Mouse (Mus musculus): ENCODE results near the gene Srbd1. TPM values are rescaled to one million over a fixed set of nuclear protein-coding genes. Genes with fewer than 3 reads are reported as not detected.

The Srbd1 gene
- polyA plus RNA-seq, 1 experiment from 2014 or later, result 12.6 TPM

DNA sequence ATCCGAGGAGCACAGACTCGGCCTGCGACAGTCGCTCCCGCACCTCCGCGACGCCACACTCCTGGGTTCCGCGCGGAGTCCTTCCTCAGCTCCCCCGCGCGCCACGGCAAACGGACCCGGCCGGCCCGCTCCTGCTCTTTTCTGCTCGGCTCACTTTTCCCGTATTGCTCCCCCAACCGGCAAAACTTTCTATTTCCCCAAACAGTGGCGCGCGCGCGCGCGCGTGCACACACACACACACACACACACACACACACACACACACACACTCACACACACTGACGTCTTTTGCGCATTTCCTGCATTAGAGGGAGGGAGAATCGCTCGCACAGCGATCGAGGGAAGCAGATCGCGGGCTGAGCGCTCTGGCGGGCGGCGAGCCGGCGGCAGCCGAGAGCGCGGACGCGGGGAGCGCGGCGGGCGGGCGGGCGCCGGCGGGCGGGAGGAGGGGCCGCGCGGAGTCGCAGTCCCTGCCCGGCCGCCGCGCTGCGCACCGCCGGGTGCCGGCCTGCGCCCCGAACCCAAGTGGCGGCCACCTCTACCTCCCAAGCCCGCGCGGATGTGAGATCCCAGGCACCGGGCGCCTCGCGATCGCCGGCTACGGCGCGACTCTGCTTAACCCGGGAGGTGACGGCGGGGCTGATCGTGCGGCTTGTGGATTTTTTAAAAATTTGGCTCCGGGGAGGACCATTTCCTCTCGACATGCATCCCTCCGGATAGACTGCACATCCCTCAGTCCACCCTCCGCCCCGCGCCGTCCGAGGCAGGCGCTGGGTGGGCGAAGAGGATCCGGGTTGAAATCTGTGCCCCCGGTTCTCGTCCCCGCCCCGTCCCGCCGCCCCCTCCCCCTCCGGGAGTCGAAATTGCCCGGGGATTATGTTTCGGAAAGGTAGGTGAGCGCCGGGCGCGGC, 22.6 kb upstream of the Srbd1 start, which contains the start of gene Prkce:
Gene Prkce (plus strand): TSS at position 466 of the 911 bp plus-strand sequence.
- peak within 1 kb of the TSS; percentile 97 for H3K4me2 ChIP-seq
- H3K9ac ChIP-seq, result peak within 1 kb of the TSS; percentile 84
- H3K4me1 ChIP-seq, result peaks cover 54% of the 10 kb centered on the region
- under 1% methylated on average over 115 of the region's 115 CpGs for WGBS (ENCODE audit: insufficient replicate concordance)
- H3K27me3 ChIP-seq (replicated peaks), result peaks cover 47% of the 10 kb centered on the region
- peak within 1 kb of the TSS; percentile 69 for H3K4me3 ChIP-seq
- H3K27ac ChIP-seq, result peak within 1 kb of the TSS; percentile 85
- H3K36me3 ChIP-seq, result no peaks in the 10 kb centered on the region
- ATAC-seq, result peak; percentile 73
- H3K9me3 ChIP-seq (replicated peaks), result no peaks in the 10 kb centered on the region

DNA sequence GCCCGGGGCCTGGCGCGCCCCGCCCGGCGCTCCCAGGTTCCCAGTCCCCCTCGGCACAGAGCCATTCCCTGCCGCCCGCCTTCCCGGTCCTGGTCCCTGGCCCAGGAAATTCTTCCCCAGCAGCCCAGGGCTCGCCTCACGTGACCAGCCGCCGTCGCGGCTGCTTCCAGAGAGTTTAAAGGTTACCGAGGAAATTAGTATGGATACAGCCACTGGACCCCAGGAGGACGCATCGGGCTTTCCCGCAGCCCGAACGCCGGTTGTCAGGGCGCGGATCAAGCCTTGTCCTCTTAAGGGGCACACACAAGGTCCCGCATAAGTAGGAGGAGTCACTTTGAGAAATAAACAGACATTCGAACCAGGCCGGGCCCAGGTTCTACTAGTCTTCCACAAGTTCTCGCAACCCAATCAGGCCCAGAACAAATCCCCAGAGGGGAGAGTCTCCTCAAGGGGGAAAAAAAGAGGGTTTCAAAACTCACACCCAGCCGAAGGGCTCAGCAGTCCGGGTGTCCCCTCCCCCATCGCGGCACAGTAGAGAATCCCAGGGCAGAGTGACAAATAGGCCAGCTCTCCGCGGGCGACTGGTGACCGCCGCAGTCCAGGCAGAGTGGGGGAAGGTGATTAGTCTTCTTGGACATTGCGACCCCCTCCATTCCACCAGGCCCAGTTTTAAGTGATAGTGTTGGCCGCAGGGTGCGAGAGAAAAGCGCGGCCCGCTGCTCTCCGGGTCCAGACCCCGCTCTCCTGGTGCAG, 21.8 kb upstream of the Srbd1 start:
- H3K4me2 ChIP-seq, result peak overlapping the region; percentile 97
- ATAC-seq, result peak; percentile 71
- no peaks in the 10 kb centered on the region for H3K9me3 ChIP-seq (replicated peaks)
- WGBS (ENCODE audit: insufficient replicate concordance), result under 1% methylated on average over 46 of the region's 46 CpGs
- peak overlapping the region; percentile 84 for H3K9ac ChIP-seq
- H3K36me3 ChIP-seq, result no peaks in the 10 kb centered on the region
- H3K4me3 ChIP-seq, result peak overlapping the region; percentile 69
- H3K27me3 ChIP-seq (replicated peaks), result peaks cover 47% of the 10 kb centered on the region
- H3K27ac ChIP-seq, result peak overlapping the region; percentile 85
- H3K4me1 ChIP-seq, result peaks cover 59% of the 10 kb centered on the region

DNA sequence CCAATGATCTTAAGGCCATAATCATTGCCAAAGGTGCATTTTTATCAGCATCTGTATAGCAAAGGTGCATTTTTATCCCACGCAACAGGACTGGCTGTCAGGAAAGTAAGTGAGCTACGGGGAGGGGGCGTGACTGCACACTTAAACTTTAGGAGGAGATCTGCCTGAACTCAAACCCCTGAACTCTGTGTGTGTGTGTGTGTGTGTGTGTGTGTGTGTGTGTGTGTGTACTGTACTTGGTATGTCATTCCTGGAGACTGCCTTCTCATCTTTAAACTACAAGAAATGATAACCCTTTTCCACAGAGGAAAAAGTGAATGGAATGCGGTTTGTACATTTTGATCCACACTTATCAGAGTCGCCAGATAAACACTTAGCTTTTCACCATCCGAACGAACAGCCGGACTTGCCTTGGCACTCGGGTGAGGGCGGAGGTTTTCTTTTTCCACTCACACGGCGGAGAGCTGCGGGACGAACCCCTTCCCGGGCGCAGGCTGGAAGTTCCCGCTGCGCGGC, 21.1 kb upstream of the Srbd1 start:
- no peak for ATAC-seq
- 7% methylated on average over 19 of the region's 19 CpGs for WGBS (ENCODE audit: insufficient replicate concordance)
- H3K4me3 ChIP-seq, result peak overlapping the region; percentile 69
- H3K4me1 ChIP-seq, result peaks cover 62% of the 10 kb centered on the region
- H3K4me2 ChIP-seq, result peak overlapping the region; percentile 97
- H3K9me3 ChIP-seq (replicated peaks), result no peaks in the 10 kb centered on the region
- H3K9ac ChIP-seq, result peak overlapping the region; percentile 84
- H3K27ac ChIP-seq, result peak overlapping the region; percentile 85
- H3K27me3 ChIP-seq (replicated peaks), result peaks cover 42% of the 10 kb centered on the region
- H3K36me3 ChIP-seq, result no peaks in the 10 kb centered on the region

DNA sequence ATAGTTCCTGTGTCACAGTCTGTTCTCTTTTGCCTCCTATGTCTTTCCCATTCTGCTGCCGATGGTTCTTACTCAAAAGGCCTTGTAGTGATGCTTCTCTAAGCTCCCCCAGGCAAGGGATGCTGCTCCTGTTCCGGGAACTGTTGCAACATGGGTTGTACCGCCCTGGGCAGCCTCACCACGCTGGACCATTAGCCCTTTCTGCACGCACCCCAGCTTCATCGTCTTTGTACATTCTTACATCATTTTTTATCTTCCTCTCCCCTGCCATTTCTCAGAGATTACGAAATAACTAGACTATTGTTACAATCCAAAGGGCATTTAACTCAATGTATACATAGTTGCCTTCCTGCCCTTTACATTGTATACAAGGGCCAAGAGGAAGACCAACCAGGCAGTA, 19.4 kb upstream of the Srbd1 start:
- H3K27ac ChIP-seq, result no peak overlapping the region
- no peak overlapping the region for H3K9ac ChIP-seq
- 65% methylated on average over 7 of the region's 7 CpGs for WGBS (ENCODE audit: insufficient replicate concordance)
- no peaks in the 10 kb centered on the region for H3K36me3 ChIP-seq
- H3K4me2 ChIP-seq, result no peak overlapping the region
- peaks cover 47% of the 10 kb centered on the region for H3K4me1 ChIP-seq
- H3K27me3 ChIP-seq (replicated peaks), result peaks cover 26% of the 10 kb centered on the region
- ATAC-seq, result no peak
- no peak overlapping the region for H3K4me3 ChIP-seq
- no peaks in the 10 kb centered on the region for H3K9me3 ChIP-seq (replicated peaks)

DNA sequence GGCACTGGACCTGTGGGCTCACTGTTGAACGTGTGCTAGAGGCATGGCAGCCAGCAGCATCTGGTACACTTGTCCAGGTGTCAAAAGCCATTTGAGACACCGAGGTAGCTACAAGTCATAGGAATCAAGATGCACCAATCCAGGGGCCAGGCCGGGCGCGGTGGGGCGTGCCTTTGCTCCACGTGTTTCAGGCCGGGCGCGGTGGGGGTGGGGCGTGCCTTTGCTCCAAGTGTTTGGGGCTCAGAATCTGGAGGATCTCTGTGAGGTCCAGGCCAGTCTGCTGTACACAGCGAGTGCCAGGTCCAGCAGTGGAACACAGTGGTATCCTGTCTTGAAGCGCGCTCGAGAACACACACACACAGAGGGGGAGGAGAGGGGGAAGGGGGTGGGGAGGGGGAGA, 17.7 kb upstream of the Srbd1 start:
- WGBS (ENCODE audit: insufficient replicate concordance), result 65% methylated on average over 15 of the region's 15 CpGs
- Histone ChIP-seq H3K4me2 (no peak overlapping the region), H3K9ac (no peak overlapping the region), H3K4me3 (no peak overlapping the region), H3K27me3 (replicated peaks) (peaks cover 8% of the 10 kb centered on the region), H3K27ac (no peak overlapping the region), H3K36me3 (no peaks in the 10 kb centered on the region), H3K4me1 (peaks cover 30% of the 10 kb centered on the region), H3K9me3 (replicated peaks) (no peaks in the 10 kb centered on the region)
- no peak for ATAC-seq

DNA sequence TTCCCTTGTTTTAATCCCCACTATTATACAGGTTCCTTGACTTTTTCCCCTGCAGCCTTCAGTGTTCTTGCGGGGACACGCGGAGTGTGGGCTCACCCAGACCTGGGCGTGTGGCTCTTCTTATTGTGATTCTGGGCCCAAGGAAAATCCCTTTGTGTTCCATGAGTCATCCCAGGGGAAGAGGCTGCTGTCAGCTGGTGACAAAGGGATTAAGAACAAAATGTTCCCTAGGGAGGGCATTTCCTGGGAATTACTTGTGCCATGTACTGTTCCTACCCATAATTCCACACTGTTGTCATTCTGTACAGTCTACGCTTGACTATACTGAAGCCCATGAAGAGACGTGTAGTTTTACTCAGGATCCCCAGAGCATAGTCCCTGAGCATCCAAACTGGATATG, 12.0 kb upstream of the Srbd1 start:
- H3K9ac ChIP-seq, result no peak overlapping the region
- H3K27me3 ChIP-seq (replicated peaks), result no peaks in the 10 kb centered on the region; the same call in 1 of the 2 replicates
- H3K4me2 ChIP-seq, result no peak overlapping the region
- no peak for ATAC-seq
- H3K4me3 ChIP-seq, result no peak overlapping the region
- no peaks in the 10 kb centered on the region for H3K36me3 ChIP-seq
- H3K27ac ChIP-seq, result no peak overlapping the region
- WGBS (ENCODE audit: insufficient replicate concordance), result 76% methylated on average over 6 of the region's 6 CpGs
- 0 out of 2 replicates have a peak, but pooled peaks cover 4% of the 10 kb centered on the region for H3K4me1 ChIP-seq
- peaks cover 5% of the 10 kb centered on the region; the same call in 1 of the 2 replicates for H3K9me3 ChIP-seq (replicated peaks)

DNA sequence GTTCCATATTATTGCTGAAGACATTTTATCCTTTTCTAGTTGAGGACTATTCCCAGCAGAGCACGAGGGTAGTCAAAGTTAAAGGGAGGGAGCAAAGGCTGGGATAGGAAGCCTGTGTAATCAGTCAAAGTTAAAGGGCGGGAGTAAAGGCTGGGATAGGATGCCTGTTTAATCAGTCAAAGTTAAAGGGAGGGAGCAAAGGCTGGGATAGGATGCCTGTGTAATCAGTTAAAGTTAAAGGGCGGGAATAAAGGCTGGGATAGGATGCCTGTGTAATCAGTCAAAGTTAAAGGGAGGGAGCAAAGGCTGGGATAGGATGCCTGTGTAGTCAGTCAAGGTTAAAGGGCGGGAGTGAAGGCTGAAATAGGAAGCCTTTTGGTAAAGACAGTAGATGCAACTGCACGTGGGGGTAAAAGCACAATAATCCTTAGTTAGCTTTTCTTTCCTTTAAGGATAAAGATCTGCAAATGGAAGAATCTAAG, 5.9 kb upstream of the Srbd1 start:
- Histone ChIP-seq H3K4me1 (peaks cover 10% of the 10 kb centered on the region), H3K4me3 (no peak overlapping the region), H3K4me2 (no peak overlapping the region; the same call in 1 of the 2 replicates), H3K9ac (no peak overlapping the region), H3K27me3 (replicated peaks) (no peaks in the 10 kb centered on the region), H3K36me3 (no peaks in the 10 kb centered on the region), H3K9me3 (replicated peaks) (peaks cover 5% of the 10 kb centered on the region; the same call in 1 of the 2 replicates), H3K27ac (no peak overlapping the region)
- peak; percentile 89 for ATAC-seq
- 19% methylated on average over 5 of the region's 5 CpGs for WGBS (ENCODE audit: insufficient replicate concordance)

DNA sequence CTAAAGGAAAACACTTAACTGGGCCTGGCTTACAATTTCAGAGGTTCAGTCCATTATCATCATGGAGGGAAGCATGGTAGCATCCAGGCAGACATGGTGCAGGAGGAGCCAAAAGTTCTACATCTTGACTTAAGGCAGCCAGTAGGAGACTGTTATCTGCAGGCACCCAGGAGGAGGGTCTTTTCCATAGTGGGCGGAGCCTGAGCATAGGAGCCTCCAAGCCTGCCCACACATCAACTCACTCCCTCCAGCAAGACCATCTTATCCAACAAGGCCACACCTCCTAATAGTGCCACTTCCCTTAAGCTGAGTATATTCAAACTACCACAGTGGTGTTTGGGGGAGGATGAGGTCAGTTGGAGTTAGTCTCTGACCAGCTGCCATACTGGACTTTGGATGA, 4.8 kb upstream of the Srbd1 start:
- Histone ChIP-seq H3K9me3 (replicated peaks) (peaks cover 5% of the 10 kb centered on the region; the same call in 1 of the 2 replicates), H3K27ac (no peak overlapping the region), H3K4me3 (no peak overlapping the region), H3K36me3 (no peaks in the 10 kb centered on the region), H3K27me3 (replicated peaks) (no peaks in the 10 kb centered on the region), H3K4me2 (no peak overlapping the region), H3K4me1 (peaks cover 17% of the 10 kb centered on the region), H3K9ac (no peak overlapping the region)
- 73% methylated on average over 1 of the region's 1 CpGs for WGBS (ENCODE audit: insufficient replicate concordance)
- no peak for ATAC-seq

DNA sequence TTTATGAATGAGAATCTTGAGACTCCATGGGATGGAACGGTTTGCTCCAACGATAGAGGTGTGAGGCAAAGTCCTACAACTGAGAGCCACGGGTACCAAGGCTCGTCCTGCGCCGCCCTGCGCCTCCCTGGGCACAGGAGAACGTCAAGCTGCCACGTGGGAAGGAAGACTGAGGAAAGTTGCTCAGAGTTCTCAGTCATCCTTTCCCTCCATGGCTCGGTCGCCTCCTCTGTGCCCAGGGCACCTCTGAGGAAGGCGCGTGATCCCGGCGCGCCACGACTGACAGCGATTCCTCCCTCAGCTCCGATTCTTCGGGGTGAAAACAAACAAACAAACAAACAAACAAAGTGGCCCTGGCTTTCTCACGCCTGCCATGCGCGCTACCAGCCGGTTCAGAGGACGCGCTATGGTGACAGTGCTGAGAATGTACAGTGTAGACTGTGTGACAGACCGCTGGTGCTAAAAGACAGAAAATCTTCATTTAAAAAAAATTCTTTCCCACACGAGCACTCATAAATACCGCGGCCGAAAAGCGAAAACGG, 367 bp downstream of the Srbd1 start:
- H3K4me3 ChIP-seq, result peak overlapping the region; percentile 91
- H3K4me2 ChIP-seq, result peak overlapping the region; percentile 90
- WGBS (ENCODE audit: insufficient replicate concordance), result under 1% methylated on average over 33 of the region's 33 CpGs
- H3K27me3 ChIP-seq (replicated peaks), result no peaks in the 10 kb centered on the region
- peaks cover 27% of the 10 kb centered on the region for H3K4me1 ChIP-seq
- H3K36me3 ChIP-seq, result peaks cover 27% of the 10 kb centered on the region
- peak; percentile 81 for ATAC-seq
- H3K9ac ChIP-seq, result peak overlapping the region; percentile 87
- H3K9me3 ChIP-seq (replicated peaks), result no peaks in the 10 kb centered on the region
- H3K27ac ChIP-seq, result peak overlapping the region; percentile 78

DNA sequence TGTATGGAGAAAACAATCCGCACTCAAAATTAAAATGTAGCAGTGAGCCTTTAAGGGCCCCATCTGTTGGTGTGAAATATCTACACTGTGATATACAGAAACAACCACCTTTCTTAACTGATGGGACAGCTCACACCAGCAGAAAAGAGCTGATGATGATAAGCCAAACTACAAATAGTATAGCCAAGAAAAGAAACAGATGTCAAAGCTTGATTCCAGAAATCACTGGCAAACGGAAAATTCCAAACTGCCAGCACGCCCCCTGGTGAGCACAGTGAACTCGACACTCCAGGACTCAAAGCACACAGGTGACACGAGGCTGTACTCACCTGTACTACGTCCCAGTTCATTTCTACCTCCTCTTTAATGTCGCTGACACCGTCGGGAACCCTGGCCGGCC, 9.1 kb downstream of the Srbd1 start:
- no peak for ATAC-seq
- 80% methylated on average over 10 of the region's 10 CpGs for WGBS (ENCODE audit: insufficient replicate concordance)
- Histone ChIP-seq H3K27ac (no peak overlapping the region), H3K4me2 (no peak overlapping the region), H3K36me3 (peaks cover 95% of the 10 kb centered on the region), H3K27me3 (replicated peaks) (no peaks in the 10 kb centered on the region), H3K4me3 (no peak overlapping the region), H3K4me1 (no peaks in the 10 kb centered on the region), H3K9ac (no peak overlapping the region), H3K9me3 (replicated peaks) (no peaks in the 10 kb centered on the region)

DNA sequence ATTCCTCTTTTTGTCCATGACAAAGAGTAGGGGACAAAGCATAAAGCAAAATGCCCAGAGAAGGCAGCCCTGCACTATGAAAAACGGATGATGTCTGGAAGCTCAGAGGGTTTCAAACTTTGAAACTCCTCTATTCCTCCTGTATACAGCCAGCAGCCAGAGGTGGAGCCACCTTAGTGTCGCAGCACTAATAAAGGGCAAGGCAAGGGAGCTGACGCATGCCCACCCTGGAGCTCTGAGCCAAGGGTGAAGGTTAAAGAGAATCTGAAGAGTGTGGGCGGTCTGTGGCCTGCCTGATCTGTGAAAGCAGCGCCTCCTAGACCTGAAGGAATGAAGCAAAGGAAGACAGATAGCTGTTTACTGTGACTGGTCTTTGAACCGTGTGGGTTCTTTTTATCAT, 10.5 kb downstream of the Srbd1 start:
- H3K36me3 ChIP-seq, result peaks cover 96% of the 10 kb centered on the region
- no peak overlapping the region for H3K9ac ChIP-seq
- H3K27me3 ChIP-seq (replicated peaks), result no peaks in the 10 kb centered on the region
- WGBS (ENCODE audit: insufficient replicate concordance), result 67% methylated on average over 6 of the region's 6 CpGs
- no peak for ATAC-seq
- no peaks in the 10 kb centered on the region for H3K9me3 ChIP-seq (replicated peaks)
- H3K27ac ChIP-seq, result no peak overlapping the region
- no peak overlapping the region for H3K4me2 ChIP-seq
- H3K4me1 ChIP-seq, result no peaks in the 10 kb centered on the region
- H3K4me3 ChIP-seq, result no peak overlapping the region
